Mouse (Mus musculus): ENCODE data around the gene Secisbp2.
A peak's percentile ranks its signal among the peaks of the same experiment; 100 is the strongest.
"Not testable (repeated sequence)": the region's sequence is repeated elsewhere in the genome, so short reads cannot be mapped to it uniquely, and the experiment has no call there.

Gene Secisbp2

GRCm38 (mm10) chr13:51651408-51652064, at the start of gene Secisbp2:
Gene Secisbp2 (plus strand): TSS chr13:51651697.
- peak; percentile 89 to 93 for DNase-seq (ENCODE audit: low spot score in 2 of 2)

GRCm38 (mm10) chr13:51602764-51603163, 48.7 kb upstream of the Secisbp2 start:
- no peak for DNase-seq (ENCODE audit: low spot score in 2 of 2)

- peak in 1 of 2 experiments; percentile 42 for DNase-seq (ENCODE audit: low spot score in 2 of 2)
These were observed 48.1 kb upstream of the Secisbp2 start for GRCm38 (mm10) chr13:51603221-51603893.

GRCm38 (mm10) chr13:51603894-51604244, 47.6 kb upstream of the Secisbp2 start:
- DNase-seq (ENCODE audit: low spot score in 2 of 2) = peak in 1 of 2 experiments; percentile 16

GRCm38 (mm10) chr13:51609231-51609630, 42.3 kb upstream of the Secisbp2 start:
- DNase-seq (ENCODE audit: low spot score in 2 of 2) = no peak

GRCm38 (mm10) chr13:51611060-51611459, 40.4 kb upstream of the Secisbp2 start:
- DNase-seq (ENCODE audit: low spot score in 2 of 2) = no peak

GRCm38 (mm10) chr13:51611500-51611899, 40.0 kb upstream of the Secisbp2 start:
- no peak for DNase-seq (ENCODE audit: low spot score in 2 of 2)

- DNase-seq (ENCODE audit: low spot score in 2 of 2) = no peak
These were observed 35.7 kb upstream of the Secisbp2 start for GRCm38 (mm10) chr13:51615815-51616214.

GRCm38 (mm10) chr13:51616417-51617044, 35.0 kb upstream of the Secisbp2 start:
- DNase-seq (ENCODE audit: low spot score in 2 of 2) = peak in 1 of 2 experiments; percentile 34

GRCm38 (mm10) chr13:51617306-51617705, 34.2 kb upstream of the Secisbp2 start:
- no peak for DNase-seq (ENCODE audit: low spot score in 2 of 2)

- DNase-seq (ENCODE audit: low spot score in 2 of 2) = peak; percentile 59 to 74
These were observed 33.6 kb upstream of the Secisbp2 start for GRCm38 (mm10) chr13:51617861-51618260.

- DNase-seq (ENCODE audit: low spot score in 2 of 2) = no peak
These were observed 32.9 kb upstream of the Secisbp2 start for GRCm38 (mm10) chr13:51618602-51619001.

GRCm38 (mm10) chr13:51622626-51623025, 28.9 kb upstream of the Secisbp2 start:
- no peak for DNase-seq (ENCODE audit: low spot score in 2 of 2)

- no peak for DNase-seq (ENCODE audit: low spot score in 2 of 2)
These were observed 27.8 kb upstream of the Secisbp2 start for GRCm38 (mm10) chr13:51623678-51624077.

- DNase-seq (ENCODE audit: low spot score in 2 of 2) = no peak
These were observed 23.1 kb upstream of the Secisbp2 start for GRCm38 (mm10) chr13:51628273-51628848.

GRCm38 (mm10) chr13:51631354-51631992, 20.0 kb upstream of the Secisbp2 start:
- DNase-seq (ENCODE audit: low spot score in 2 of 2) = no peak

GRCm38 (mm10) chr13:51632560-51633218, 18.8 kb upstream of the Secisbp2 start:
- DNase-seq (ENCODE audit: low spot score in 2 of 2) = no peak

- not testable (repeated sequence) for DNase-seq (ENCODE audit: low spot score in 2 of 2)
These were observed 16.1 kb upstream of the Secisbp2 start for GRCm38 (mm10) chr13:51635384-51635783.

GRCm38 (mm10) chr13:51638958-51639357, 12.5 kb upstream of the Secisbp2 start:
- no peak for DNase-seq (ENCODE audit: low spot score in 2 of 2)

- DNase-seq (ENCODE audit: low spot score in 2 of 2) = no peak
These were observed 10.1 kb upstream of the Secisbp2 start for GRCm38 (mm10) chr13:51641424-51641823.

- DNase-seq (ENCODE audit: low spot score in 2 of 2) = no peak
These were observed 9.2 kb upstream of the Secisbp2 start for GRCm38 (mm10) chr13:51642171-51642778.

Measured in cerebellum, postnatal 4 days (tissue).